Mouse (Mus musculus): ENCODE results near the gene Mrgpra1. TPM values are rescaled to one million over a fixed set of nuclear protein-coding genes. Genes with fewer than 3 reads are reported as not detected.

Mrgpra1 gene
- polyA plus RNA-seq (2014; fragmentation: Illumina TruSeq; extraction: RNeasy Lipid Tissue Mini Kit (QIAGEN cat#74804); ENCODE audit: low read depth, low replicate concordance): not detected

DNA sequence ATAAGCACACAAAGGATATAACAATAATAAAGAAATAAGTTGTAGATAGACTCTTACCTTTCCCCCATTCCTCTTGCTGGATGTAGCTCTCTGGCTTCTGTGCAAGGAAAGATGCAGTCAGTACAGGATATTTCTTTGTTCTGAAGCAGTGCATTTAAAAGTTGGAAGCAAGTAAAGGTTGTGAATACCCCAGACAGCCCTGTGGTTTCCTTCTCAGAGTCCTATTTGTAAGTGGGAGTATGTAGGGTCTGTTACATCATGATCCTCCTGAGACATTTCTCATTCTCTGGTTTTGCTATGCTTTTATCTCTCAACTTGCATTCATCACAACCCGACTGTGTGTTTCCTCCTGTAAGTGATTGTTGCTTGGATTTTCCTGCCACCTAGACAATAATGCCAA lies at the start of gene Mrgpra1:
Mrgpra1 (minus strand) TSS at position 101 of the 400 bp plus-strand sequence.

Other genes with a start within 250 kb of the Mrgpra1 start
- not detected for gene Ptpn5, start 220.6 kb downstream of the Mrgpra1 start, polyA plus RNA-seq (2014; fragmentation: Illumina TruSeq; extraction: RNeasy Lipid Tissue Mini Kit (QIAGEN cat#74804); ENCODE audit: low read depth, low replicate concordance)
- gene Mrgpra6, start 149.3 kb downstream of the Mrgpra1 start, polyA plus RNA-seq (2014; fragmentation: Illumina TruSeq; extraction: RNeasy Lipid Tissue Mini Kit (QIAGEN cat#74804); ENCODE audit: low read depth, low replicate concordance): not detected
- gene Mrgpra9, start 101.4 kb downstream of the Mrgpra1 start, polyA plus RNA-seq (2014; fragmentation: Illumina TruSeq; extraction: RNeasy Lipid Tissue Mini Kit (QIAGEN cat#74804); ENCODE audit: low read depth, low replicate concordance): not detected
- not detected for gene Mrgpra2a, start 97.9 kb upstream of the Mrgpra1 start, polyA plus RNA-seq (2014; fragmentation: Illumina TruSeq; extraction: RNeasy Lipid Tissue Mini Kit (QIAGEN cat#74804); ENCODE audit: low read depth, low replicate concordance)
- not detected for gene Mrgpra2b, start 174.6 kb upstream of the Mrgpra1 start, polyA plus RNA-seq (2014; fragmentation: Illumina TruSeq; extraction: RNeasy Lipid Tissue Mini Kit (QIAGEN cat#74804); ENCODE audit: low read depth, low replicate concordance)
- not detected for gene Mrgpra3, start 247.1 kb upstream of the Mrgpra1 start, polyA plus RNA-seq (2014; fragmentation: Illumina TruSeq; extraction: RNeasy Lipid Tissue Mini Kit (QIAGEN cat#74804); ENCODE audit: low read depth, low replicate concordance)

Measured in sigmoid colon, adult 10 weeks (tissue).